Mouse (Mus musculus) stomach, postnatal 0 days (tissue): ENCODE data around the gene Ndufaf2.

ENCODE experiments used
- CTCF ChIP-seq: IDR thresholded peaks from 2 replicates; pipeline ENCODE4 v1.5.1; 2016; ENCODE audit warnings: antibody characterized with exemption, low read depth, mild to moderate bottlenecking, moderate library complexity
- EP300 ChIP-seq: optimal IDR thresholded peaks from 2 replicates; pipeline ENCODE3; 2016; ENCODE audit warnings: antibody characterized with exemption

DNA sequence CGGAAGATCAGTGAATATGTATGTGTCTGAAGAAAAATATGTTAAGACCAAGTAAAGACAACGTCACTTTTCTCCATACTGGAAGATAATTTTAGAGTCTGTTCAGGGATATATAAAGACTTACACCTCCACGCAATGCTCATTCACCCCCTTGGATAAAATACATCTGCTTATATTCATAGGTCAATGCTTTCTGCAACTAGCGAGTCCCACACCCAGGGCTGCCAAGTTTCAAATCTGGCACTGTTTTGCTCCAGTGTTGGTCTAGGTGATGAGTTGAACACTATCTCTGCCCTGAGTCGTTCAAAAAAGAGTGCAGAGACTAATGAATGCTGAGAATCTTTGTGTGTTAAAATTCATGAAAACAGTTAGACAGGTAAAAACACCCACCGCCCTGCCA lies 47.5 kb downstream of the Ndufaf2 start:
- TF ChIP-seq EP300 (no peak), CTCF (no peak)
